Mouse (Mus musculus) left cerebral cortex, postnatal 4 days (tissue): ENCODE measurements at regions not wholly inside any gene's neighbourhood (a gene's known extent, or its start where the extent isn't known, plus 50 kb on each side); places are given as distances from the start of the nearest gene placed in this dataset.

Experiments
- DNase-seq: peaks from one replicate; pipeline ENCODE4 v3.0.0-alpha.2; 2022
- intact Hi-C: fragments of 180-260 bp; cut with DNase I; formaldehyde crosslinking; loops from one replicate; pipeline ENCODE4 v1.15.1; 2025

- intact Hi-C loops = no loop called here
- DNase-seq = no peak
Observed at GRCm38 (mm10) chr2:174884232-174885225, 124.1 kb downstream of the Edn3 start.

- intact Hi-C loops = no loop called here
- DNase-seq = no peak
Observed at GRCm38 (mm10) chr2:174892658-174893057, 117.4 kb upstream of the Gm14444 start.

GRCm38 (mm10) chr2:174897424-174897823, 112.6 kb upstream of the Gm14444 start:
- intact Hi-C loops = no loop called here
- DNase-seq = no peak

- DNase-seq = no peak
- intact Hi-C loops = loop anchor here (2.0 to 10.0 kb wide), 3 partner anchors 43 to 1315 kb away; no protein-coding TSS in a partner anchor
Observed at GRCm38 (mm10) chr2:174899940-174900670, 109.9 kb upstream of the Gm14444 start.

- intact Hi-C loops = loop anchor here (2.0 to 10.0 kb wide), 3 partner anchors 43 to 1316 kb away; no protein-coding TSS in a partner anchor
- DNase-seq = peak; percentile 50
Observed at GRCm38 (mm10) chr2:174900671-174900991, 109.4 kb upstream of the Gm14444 start.

- no peak for DNase-seq
- intact Hi-C loops = loop anchor here (2.0 to 10.0 kb wide), 3 partner anchors 44 to 1317 kb away; no protein-coding TSS in a partner anchor
Observed at GRCm38 (mm10) chr2:174901801-174902200, 108.2 kb upstream of the Gm14444 start.

GRCm38 (mm10) chr2:174903627-174904026, 106.4 kb upstream of the Gm14444 start:
- DNase-seq = no peak
- intact Hi-C loops = loop anchor here (5.0 to 10.0 kb wide), 2 partner anchors 46 to 1319 kb away; no protein-coding TSS in a partner anchor

GRCm38 (mm10) chr2:174905865-174906639, 104.0 kb upstream of the Gm14444 start:
- intact Hi-C loops = loop anchor here (10.0 kb wide), 1 partner anchor 1321 kb away; no protein-coding TSS in a partner anchor
- DNase-seq = peak; percentile 35

- peak; percentile 72 for DNase-seq
- intact Hi-C loops = no loop called here
Observed at GRCm38 (mm10) chr2:174917146-174917905, 92.7 kb upstream of the Gm14444 start.

- intact Hi-C loops = no loop called here
- no peak for DNase-seq
Observed at GRCm38 (mm10) chr2:174917975-174918374, 92.1 kb upstream of the Gm14444 start.

GRCm38 (mm10) chr2:174922208-174922607, 87.8 kb upstream of the Gm14444 start:
- no peak for DNase-seq
- intact Hi-C loops = no loop called here

- intact Hi-C loops = no loop called here
- no peak for DNase-seq
Observed at GRCm38 (mm10) chr2:174929718-174930117, 80.3 kb upstream of the Gm14444 start.

- peak; percentile 80 for DNase-seq
- intact Hi-C loops = no loop called here
Observed at GRCm38 (mm10) chr2:174932137-174933012, 77.7 kb upstream of the Gm14444 start.

GRCm38 (mm10) chr2:174933013-174933353, 77.1 kb upstream of the Gm14444 start:
- no peak for DNase-seq
- intact Hi-C loops = no loop called here

GRCm38 (mm10) chr2:174936665-174937064, 73.4 kb upstream of the Gm14444 start:
- no peak for DNase-seq
- intact Hi-C loops = no loop called here

- no peak for DNase-seq
- intact Hi-C loops = no loop called here
Observed at GRCm38 (mm10) chr2:174937930-174938329, 72.1 kb upstream of the Gm14444 start.

- DNase-seq = no peak
- intact Hi-C loops = no loop called here
Observed at GRCm38 (mm10) chr2:174942221-174942620, 67.8 kb upstream of the Gm14444 start.

GRCm38 (mm10) chr2:174948106-174948505, 61.9 kb upstream of the Gm14444 start:
- intact Hi-C loops = no loop called here
- DNase-seq = no peak
